Mouse (Mus musculus): ENCODE data around the gene Slc7a5. TPM values are rescaled to one million over a fixed set of nuclear protein-coding genes. Genes with fewer than 3 reads are reported as not detected.

Gene Slc7a5
- total RNA-seq, 2 experiments from 2014 or later, result 4.1 to 4.8 TPM

DNA sequence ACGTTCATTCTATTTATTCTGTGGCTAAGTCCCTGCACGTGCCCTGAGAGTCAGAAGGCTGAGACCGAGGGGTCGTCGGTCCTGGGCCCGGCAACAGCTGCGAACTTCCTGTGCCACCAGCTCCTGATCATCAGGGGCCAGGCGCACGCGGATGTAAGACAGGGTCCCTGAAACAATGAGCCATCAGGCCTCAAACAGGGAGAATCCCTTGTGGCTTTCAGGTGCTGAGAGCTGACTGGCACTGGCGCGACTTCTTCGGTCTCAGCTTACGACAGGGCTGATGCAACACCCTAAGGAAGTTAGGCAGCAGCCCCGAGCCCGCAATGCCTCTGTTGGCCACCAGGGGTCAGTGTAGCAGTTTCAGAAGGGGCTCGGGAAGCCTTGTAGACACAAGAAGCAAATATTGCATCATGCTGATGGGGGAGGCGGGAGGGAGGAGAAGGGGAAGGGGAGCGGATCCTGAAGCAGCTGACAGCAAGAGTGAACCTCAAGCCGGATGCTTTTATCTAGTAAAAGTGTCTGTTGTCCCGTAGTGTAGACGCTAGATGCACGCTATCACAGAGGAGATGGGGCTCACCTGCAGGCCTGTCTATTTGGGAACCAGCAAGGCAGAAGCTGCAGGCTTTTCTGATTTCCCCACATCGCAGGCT, 56.5 kb downstream of the Slc7a5 start:
- peak; percentile 92 to 99 for DNase-seq

DNA sequence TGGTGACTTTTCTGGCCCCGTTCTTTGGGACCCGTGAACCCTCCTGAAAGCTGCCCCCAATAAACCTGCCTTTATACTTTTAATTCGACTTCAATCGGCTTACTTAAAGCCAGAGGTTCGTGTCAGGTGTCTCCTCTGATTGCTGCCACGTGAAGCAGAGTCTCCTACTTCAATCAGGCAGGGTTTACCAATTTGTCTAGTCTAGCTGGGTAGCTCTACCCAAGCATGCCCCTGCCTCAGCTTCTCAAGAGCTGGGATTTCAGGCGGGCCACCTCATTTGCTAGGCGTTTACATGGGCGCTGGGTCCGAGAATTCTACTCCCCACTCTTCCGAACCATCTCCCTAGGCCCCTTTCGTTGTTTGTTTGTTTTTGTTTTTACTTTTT, 57.1 kb downstream of the Slc7a5 start:
- no peak for DNase-seq

- DNase-seq, result peak; percentile 61 to 74
Observed at GRCm38 (mm10) chr8:121850018-121850417, 57.5 kb downstream of the Slc7a5 start.

- DNase-seq, result no peak
Observed at GRCm38 (mm10) chr8:121849303-121849702, 58.2 kb downstream of the Slc7a5 start.

- DNase-seq, result no peak
Observed at GRCm38 (mm10) chr8:121848495-121848894, 59.0 kb downstream of the Slc7a5 start.

- no peak for DNase-seq
Observed at GRCm38 (mm10) chr8:121847987-121848386, 59.5 kb downstream of the Slc7a5 start.

GRCm38 (mm10) chr8:121847261-121847822, 60.2 kb downstream of the Slc7a5 start:
- DNase-seq, result no peak

GRCm38 (mm10) chr8:121846815-121847214, 60.7 kb downstream of the Slc7a5 start:
- DNase-seq, result no peak

DNA sequence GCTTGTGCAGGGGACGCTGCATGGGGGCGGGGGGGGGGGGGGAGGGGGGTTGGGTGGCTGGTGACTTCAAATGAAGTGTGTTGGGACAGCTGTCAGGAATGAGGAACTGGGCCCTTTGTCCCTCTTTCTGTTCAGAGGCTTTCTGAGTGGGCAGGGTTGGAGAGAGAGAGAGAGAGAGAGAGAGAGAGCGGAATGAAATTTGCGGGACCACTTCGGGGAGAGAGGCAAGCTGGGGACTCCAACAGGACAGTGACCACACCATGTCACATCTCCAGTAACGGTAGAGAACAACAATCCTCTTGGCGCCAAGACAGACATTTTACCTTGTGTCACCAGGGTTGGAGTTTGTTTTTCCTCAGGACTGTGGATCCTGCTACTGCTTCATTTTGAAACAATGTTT, 62.7 kb downstream of the Slc7a5 start:
- no peak for DNase-seq

DNA sequence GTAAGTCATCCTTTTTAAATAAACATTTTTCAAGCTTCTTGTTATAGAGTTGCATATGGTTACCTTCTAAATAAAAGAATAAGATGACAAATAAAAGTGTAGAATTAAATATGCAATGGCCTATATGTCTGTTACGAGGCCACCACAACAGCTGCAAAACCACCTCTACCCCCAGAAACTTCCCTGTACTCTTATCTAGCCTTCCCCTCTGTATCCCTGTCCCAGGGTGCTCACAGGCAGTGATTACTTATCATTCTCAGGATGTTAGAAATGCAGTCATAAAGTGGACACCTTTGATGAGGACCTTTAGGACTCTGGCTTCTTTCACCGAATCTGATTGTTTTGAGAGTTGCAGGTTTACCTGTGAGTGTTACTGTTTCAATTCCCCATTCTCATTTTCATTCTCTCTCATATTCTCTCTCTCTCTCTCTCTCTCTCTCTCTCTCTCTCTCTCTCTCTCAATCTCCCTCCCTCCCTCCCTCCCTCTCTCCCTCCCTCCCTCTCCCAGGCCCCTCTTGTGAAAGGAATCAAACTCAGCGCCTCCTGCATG, 64.2 kb downstream of the Slc7a5 start:
- DNase-seq, result no peak

GRCm38 (mm10) chr8:121842064-121842955, 65.2 kb downstream of the Slc7a5 start:
- DNase-seq, result no peak

GRCm38 (mm10) chr8:121841242-121841641, 66.3 kb downstream of the Slc7a5 start:
- DNase-seq, result peak in 1 of 2 experiments; percentile 50

- DNase-seq, result peak; percentile 52 to 85
Observed at GRCm38 (mm10) chr8:121832503-121832902, 75.0 kb downstream of the Slc7a5 start.

- DNase-seq, result no peak
Observed at GRCm38 (mm10) chr8:121832061-121832460, 75.4 kb downstream of the Slc7a5 start.

Other genes starting within 250 kb of the Slc7a5 start
- gene Jph3, start 178.1 kb downstream of the Slc7a5 start, total RNA-seq (2021), result under 1 TPM in 1 of 2 experiments, not detected in 1; 0.12 TPM
- gene Klhdc4, start 78.1 kb downstream of the Slc7a5 start, total RNA-seq (2021), result 10 to 100 TPM; 12.0 to 13.7 TPM
- gene Car5a, start 37.2 kb upstream of the Slc7a5 start, total RNA-seq (2021), result not detected
- 10 to 100 TPM; 30.4 to 35.6 TPM for gene Banp, start 42.1 kb upstream of the Slc7a5 start, total RNA-seq (2021)

Data from heart, adult 18-20 months (tissue).